Mouse (Mus musculus): ENCODE results near the gene Pde1c.

DNA sequence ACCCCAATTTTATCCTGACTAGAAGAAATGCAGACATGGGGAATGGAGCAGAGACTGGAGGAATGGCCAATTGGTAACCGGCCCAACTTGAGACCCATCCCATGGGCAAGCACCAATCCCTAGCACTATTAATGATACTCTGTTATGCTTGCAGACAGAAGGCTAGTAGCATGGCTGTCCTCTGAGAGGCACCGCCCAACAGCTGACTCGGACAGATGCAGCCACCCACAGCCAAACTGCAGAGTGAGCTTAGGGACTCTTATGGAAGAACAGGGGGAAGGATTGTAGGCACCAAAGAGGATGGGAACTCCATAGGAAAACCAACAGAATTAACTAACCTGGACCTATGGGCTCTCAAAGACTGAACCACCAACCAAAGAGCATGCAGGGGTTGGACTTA, 192.5 kb downstream of the Pde1c start:
- TF ChIP-seq CTCF (IDR thresholded peaks at IDR 0.05; ENCODE audit: borderline replicate concordance, insufficient read depth, low read length) (no peak), POLR2A (IDR thresholded peaks at IDR 0.05; ENCODE audit: low read depth, low read length) (no peak)

Data from embryonic fibroblast, embryonic 13.5 days (primary cell).